Mouse (Mus musculus) thymus, postnatal 4 days (tissue): ENCODE data around the gene Lzts2.

Experiments used
- DNase-seq: peaks from one replicate; pipeline ENCODE4 v3.0.0; 2021

Lzts2 gene

DNA sequence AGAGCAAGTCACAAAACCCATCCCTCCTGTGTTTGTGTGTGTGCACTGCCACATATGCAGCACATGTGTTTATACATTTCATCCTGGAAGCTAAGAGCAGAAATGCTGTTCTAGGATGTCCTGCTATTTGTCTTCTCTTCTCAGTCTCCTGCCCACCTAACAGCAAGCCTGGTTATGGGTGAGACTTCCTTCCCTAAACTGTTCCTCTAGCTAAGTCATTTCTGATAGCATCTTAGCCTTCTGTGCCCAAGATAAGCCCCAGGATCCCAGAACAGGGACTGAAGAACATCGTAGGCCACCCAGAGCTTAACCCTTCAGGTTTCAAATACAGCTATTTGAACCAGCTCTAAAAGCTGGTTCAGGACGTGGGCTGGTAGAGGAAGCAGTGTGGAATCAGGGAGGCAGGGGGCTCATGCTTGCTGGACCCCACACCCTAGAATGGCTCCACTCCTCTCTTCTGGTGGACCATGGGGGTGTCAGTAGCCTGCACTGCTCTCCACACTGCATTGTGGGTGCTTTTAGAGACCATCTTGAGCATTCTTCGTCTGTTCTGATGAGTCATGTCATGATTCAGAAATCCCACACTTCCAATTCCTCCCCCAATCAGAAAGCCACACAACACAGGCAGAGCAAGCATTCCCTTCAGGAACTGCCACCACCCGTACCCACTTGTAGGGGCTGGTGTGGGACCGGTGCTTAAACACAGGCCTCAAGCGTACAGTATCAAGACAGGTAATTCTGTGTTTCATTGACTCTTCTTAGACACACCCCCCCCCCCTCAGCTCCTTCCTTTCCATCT lies 40.9 kb downstream of the Lzts2 start:
- DNase-seq = no peak

DNA sequence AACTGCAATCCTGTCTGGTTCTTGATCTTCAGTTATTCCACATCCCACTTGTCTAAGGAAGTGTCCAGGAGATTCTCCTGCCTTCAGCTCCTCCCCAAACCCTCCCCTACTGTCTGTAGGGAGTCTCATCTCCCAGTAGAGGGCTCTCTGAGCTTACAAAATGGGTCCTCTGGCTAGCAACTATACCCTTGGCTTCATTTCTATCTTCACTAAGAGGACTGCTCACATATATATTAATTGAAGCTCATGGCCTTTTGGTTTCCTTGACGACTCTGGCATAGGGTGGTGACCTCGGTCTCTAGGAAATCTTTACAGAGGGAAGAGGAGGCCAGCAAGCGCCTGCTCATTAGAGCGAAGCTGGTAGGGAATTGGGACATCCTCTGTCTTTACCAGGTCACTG lies 42.1 kb downstream of the Lzts2 start:
- no peak for DNase-seq

DNA sequence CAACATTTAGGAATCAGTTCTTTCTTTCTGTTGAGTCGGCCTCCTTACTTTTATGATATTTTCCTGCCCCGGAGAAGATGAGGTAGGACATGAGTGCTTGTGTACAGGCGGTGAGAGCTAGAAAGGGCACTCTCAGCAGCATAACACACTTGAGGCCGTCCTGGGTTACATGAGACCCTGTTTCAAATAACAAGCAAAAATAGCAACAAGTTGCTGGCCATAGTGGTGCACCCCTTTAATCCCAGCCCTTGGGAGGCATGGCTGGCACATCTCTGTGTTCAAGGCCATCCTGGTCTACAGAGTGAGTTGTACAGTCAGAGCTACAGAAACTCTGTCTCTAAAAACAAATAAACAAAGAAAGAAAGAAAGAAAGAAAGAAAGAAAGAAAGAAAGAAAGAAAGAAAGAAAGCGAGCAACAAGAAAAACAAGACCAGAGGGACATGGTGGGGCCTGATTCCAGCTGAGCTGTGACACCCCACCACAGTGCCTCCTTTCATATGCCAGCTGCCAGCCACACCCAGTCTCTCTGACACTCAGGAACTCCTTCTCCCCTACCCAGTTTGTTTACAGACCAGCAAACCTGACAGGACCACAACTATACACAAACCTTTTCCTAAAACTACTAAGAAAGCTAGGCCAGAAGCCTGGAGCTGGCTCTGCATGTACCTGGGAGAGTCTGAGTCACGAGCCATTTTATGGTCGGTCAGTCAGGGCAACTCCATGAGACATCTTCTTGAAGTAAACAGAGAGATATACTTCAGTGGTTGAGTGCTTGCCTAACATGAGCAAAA lies 42.9 kb downstream of the Lzts2 start:
- peak; percentile 66 for DNase-seq

DNA sequence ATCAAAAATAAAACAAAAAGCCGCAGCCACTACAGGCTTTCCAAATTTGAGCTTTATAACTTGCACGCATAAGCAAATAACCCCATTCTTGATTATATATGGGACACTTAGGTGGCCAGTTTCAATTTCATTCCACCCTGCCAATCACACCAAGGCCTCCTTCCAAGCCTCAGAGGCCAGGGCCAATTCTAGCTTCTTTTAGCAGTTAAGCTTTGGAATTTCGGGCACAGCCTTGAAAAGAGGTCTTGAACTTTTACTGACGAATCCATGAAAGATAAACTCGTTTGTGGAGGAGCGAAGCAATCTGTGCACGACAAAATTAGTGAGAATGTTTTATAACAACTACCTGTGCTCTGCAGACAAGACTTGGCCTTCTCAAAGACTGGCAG lies 43.5 kb downstream of the Lzts2 start:
- DNase-seq = no peak

DNA sequence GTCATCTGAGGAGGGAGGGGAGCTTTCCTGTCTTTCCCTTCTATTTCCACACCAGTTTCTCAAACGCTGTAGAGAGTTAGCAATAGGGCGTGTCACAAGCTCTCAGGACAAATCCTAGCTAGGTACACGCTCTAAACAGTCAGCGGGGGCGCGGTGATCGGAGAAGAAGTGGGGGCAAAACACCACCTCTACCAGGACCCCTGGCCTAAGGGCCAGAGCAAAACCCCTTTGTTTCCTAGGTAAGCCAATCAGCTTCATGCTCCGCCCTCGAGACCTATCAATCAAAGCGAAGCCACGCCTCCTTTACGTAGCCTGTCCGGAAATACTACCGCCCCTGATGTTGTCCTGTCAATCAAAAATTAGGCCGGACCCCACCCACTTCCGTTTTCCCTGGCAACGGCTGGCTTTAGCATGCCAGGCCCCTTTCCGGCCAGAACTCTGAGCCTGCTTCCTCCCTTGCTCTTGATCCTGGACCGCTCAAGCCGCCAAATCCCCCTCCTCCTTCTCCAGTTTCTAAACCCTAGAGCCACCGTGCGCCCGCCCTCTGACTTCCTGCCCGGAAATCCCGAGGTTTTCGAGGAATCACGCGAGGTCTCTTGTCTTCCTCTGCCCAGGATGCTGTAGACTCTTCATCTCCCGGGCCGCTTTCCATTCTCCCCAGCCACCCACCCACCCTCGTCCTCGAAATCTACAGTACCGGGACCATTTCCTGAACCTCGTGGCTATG lies 44.1 kb downstream of the Lzts2 start:
- peak; percentile 89 for DNase-seq

DNA sequence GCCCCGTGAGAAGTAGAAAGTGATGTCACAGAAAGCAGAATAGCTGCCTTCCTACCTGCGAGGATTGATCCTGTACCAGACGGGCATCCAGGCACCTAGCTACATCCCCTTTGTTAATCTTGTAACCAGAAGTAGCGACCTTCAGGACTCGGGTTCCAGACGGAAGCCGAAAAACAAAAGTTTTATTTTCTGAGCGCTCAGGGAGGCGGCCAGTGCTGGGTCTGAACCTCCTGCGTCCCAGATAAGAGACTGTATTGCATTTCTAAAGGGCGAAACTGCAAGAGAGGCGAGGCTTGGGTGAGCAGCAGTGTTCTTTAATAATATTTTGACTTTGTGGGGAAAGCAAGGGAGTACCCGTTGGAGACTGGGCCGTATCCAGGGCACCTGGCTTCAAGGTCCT lies 44.6 kb downstream of the Lzts2 start:
- peak; percentile 33 for DNase-seq

DNA sequence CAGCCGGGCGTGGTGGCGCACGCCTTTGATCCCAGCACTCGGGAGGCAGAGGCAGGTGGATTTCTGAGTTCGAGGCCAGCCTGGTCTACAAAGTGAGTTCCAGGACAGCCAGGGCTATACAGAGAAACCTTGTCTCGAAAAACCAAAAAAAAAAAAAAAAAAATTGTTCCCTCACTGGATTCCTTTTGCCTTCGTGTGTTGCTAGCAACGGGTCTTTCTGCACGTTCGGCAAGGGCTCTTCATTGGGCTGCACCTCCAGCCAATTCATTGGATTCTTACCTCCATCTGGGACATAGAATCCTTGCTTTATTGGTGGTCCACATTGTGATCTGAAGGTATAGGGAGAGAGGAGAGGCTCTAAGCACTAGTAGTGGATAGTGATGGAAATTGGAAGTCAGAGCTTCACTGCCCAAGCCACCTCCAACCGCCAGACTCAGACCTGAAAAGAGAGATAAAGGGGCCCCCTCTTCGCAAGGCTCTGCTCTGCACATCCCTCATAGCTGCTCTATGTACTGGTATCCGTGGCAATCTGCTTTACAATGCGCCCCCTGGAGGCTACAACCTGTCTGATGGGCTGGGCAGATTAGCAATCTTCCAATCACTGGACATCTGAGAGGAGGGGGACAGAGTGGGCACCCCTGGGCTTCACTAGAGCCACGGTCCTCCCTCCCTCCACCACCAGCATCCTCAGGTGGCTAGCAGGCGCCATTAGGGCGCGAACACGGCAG lies 49.5 kb downstream of the Lzts2 start:
- peak; percentile 74 for DNase-seq

DNA sequence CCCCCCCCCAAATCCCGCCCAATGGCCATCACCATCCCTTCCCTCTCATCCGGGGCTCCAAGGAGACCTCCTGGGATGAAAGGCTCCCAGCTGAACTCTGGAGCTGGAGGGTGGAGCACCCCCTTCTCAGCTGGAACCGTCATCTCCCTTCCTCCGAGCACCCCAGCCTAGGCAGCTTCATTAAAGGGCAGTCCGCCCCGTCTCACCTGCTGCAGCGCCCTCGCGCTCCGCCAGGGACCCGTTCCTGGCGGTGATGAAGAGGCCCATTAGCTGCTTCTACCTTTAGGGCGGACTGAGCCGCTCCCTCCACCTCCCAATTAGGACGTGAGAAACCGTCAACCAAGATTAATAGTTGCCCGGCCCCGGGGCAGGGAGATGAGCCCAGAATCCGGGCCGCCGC lies 51.0 kb downstream of the Lzts2 start:
- no peak for DNase-seq

DNA sequence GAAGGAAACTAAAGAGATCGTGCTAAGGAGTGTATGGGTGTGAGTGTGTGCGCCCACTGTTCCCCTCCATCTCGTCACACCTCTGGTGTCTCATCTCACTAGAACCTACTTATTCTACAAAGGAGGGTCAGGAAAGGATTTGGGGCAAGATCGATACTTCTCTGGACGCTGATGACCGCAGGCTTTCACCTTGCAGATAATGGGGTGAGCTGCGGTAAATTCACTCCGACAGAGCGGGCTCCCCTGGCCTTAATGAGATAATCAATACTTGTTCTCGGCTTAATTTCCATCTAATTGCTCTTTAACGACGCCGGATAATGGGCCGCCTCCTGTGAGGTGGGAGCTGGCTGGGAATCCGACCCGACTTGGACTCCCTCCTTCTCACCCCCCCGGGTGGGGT lies 53.0 kb downstream of the Lzts2 start:
- no peak for DNase-seq

DNA sequence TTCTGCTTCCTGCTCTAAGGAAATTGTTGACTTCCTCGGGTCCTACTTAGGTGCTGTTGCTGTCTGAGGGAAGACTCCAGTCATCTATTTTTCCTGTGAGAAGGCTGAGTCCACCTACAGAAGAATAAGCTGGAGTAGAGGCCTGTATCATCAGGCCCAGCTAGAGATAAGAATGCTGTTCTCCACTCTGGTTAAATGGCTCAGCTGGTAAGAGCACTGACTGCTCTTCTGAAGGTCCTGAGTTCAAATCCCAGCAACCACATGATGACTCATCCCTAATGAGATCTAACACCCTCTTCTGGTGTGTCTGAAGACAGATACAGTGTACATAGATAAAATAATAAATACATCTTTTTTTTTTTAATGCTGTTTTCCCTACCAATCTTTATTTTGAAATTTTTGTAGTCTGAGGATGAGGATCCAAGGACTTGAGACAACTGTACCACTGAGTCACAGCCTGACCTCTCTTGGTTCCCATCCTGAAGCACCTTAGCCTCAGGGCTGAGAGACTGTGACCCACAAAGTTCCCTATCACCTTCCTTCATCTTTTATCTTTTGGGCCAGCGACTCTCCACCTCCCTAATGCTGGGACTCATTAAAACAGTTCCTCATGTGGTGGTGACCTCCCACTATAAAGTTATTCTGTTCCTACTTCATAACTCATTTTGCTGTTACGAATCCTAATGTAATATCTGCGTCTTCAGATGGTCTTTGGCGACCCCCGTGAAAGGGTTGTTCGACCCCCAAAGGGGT lies 53.7 kb downstream of the Lzts2 start:
- no peak for DNase-seq

DNA sequence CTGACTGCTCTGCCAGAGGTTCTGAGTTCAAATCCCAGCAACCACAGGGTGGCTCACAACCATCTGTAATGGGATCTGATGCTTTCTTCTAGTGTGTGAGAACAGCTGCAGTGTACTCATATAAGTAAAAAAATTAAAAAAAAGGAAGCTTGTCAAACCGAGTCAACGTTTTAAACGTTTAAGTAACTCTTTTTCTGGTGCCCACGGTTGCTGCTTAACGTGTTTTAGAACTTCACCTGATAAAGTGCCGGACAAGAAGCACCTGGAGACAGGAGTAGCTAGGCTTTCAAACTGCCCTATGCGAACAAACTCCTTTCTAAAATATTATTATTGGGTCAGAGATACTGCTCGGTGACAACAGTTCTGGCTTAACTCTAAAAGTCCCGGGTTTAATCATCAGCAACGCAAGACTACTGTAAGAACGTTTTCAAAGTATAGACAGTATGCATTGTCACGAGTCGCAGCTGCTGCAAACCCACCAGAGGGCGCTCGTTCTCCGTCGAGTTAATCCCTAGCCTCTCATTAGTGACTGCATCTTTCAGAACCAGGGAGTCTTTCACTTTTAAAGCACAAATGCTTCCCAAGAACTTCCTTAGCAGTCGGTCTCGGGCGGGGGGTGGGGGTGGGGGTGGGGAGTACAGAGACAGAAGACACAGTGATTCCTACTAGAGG lies 59.8 kb downstream of the Lzts2 start:
- DNase-seq = peak; percentile 99

DNA sequence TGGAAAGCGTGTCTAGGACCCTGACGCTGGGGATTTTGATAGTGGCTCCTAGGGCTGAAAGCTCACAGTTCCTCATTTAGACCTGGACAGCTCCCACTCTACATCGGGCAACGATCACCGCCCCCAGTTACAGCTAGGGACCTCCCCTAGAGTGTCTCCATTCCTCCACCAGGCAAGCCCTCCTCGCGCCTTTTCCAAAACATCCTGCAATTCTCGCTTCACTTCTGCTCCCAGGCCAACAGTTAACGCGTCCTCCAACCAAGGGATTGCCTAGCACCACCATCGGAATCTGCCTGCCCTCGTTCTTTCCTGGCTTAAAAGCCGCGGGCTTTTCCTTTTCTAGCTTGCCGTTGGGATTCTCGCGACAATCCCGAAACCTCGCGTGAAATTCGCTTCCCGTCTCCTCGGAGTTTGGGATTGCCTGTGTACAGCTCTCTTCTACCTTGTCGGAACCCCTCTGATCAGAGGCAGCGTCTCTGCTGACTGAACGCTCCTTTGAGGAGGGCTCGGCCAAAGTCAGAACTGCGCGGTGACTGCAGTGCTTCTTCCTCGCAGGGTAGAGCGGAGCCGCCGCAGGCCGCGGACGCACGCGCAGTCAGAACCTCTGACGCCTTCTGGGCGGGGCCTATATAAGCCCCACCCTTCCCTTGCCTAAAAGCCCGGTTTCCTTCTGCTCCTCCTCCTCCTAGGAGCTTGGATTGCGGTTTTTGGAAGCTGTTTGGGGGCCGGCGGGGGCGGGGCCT lies 60.5 kb downstream of the Lzts2 start, which contains the start of gene Kazald1:
Gene Kazald1, plus strand, starts transcription at position 662 of the 743 bp plus-strand sequence.
- peak; percentile 95 for DNase-seq

DNA sequence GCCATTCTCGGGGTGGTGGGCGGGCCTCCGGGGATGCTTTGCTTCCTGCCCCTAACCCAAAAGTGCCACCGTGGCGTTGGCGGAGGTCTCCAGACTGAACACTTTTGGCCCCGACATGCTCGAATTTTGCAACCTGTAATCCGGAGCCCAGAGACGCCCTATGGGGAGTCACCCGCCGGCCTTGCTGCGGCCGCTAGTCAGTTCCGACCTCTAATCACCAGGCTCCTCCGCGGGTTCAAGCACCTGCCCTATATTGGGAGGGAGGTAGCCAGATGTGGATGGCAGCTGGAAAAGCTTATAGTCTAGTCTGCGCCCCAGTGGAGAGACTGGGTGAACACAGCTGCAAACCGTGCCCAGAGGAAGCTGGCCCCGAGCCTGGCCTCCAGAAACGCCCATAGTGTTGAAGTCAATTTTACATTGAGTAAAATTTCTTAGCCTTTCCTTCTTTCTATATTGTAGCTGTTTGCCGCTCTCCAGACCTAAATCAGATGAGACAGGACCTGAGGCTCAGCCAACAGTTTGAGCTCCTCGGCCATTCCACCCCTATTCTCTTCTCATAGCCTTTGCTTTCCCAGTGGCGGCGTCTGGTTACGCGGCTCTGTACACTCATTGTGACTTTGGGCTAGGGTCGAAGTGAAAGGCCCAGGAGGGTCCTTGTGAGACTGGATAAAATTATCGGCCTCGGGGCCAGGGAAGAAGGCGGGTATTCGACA lies 61.3 kb downstream of the Lzts2 start:
- DNase-seq = peak; percentile 33

DNA sequence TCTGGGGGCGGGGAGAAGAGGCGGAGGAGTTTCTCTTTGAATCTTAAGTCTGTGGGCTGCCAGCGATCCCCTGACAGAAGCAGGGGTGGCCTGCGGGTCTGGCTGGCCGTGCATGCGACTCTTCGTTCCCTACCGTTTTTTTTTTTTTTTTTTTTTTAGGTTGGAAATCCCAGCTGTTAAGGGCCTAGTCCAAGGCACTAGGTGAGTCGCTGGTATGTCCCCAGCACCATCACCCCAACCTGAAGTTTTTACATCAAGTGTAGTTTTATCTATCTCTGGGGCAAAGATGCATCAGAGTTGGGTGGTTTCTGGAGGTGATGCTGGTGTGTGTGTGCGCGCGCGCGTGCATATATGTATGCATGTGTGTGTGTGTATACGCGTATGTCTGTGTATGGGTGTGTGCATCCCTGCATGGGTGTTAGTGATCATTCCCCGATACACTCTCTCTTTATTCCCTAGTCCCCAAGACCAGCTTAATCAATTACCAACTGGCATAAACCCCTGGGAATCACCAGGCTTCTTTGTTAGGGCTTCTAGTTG lies 61.9 kb downstream of the Lzts2 start:
- DNase-seq = peak; percentile 30
